ENCODE assay signal across 27 mouse cellular contexts in the genomic region with DNA sequence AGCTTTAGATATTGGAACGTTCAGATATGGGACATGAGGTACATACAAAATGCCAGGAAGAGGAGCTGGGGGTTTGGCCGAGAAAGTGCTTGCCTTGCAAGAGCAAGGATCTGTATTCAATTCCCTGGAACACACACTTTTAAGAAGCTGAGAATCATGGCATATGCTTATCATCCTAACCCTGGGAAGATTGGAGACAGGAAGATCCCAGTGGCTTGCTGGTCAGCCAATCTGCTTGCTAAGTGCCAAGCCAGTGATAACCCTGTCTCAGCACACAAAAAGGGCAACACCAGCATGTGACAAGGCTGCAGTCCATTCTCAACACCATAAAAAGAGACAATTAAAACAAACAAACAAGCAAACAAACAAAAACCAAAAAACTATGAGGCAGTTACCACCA.
"Had no signal": no experiment of that assay in that cellular context is flagged by ENCODE, and none has a peak within 500 bp of the region (broad histone marks: within the 10 kb centered on the region; RNA-seq: fewer than 3 reads in every experiment).

No protein-coding gene starts in this region.

- H3K4me2 ChIP-seq: embryonic facial prominence, embryonic 12.5 days; embryonic facial prominence, embryonic 13.5 days; embryonic facial prominence, embryonic 15.5 days; forebrain, embryonic 12.5 days; forebrain, embryonic 13.5 days; forebrain, embryonic 15.5 days had no signal

- H3K9ac ChIP-seq: embryonic facial prominence, embryonic 12.5 days; embryonic facial prominence, embryonic 13.5 days; embryonic facial prominence, embryonic 15.5 days; forebrain, embryonic 12.5 days; forebrain, embryonic 13.5 days; forebrain, embryonic 15.5 days; forebrain, postnatal 0 days had no signal

- ATAC-seq: forebrain, embryonic 13.5 days; forebrain, embryonic 14.5 days; forebrain, postnatal 0 days had no signal

- H3K36me3 ChIP-seq: embryonic facial prominence, embryonic 10.5 days; embryonic facial prominence, embryonic 12.5 days; embryonic facial prominence, embryonic 13.5 days; embryonic facial prominence, embryonic 15.5 days; forebrain, embryonic 10.5 days; forebrain, embryonic 12.5 days; forebrain, embryonic 15.5 days had no signal

- H3K27me3 ChIP-seq: embryonic facial prominence, embryonic 12.5 days; embryonic facial prominence, embryonic 13.5 days; forebrain, embryonic 13.5 days; forebrain, embryonic 15.5 days had no signal

- DNase-seq: cerebellum, adult 2 months; cerebellum, adult 8-10 months; cerebellum, adult 9-10 months; cerebellum, adult 9-11 months; cerebellum, postnatal 10 days; cerebellum, postnatal 14 days; cerebellum, postnatal 25 days; cerebellum, postnatal 36 days; embryo, embryonic 11 days; forebrain, postnatal 0 days; gastrocnemius, adult 2 months; gastrocnemius, postnatal 10 days; gastrocnemius, postnatal 14 days; gastrocnemius, postnatal 25 days; gastrocnemius, postnatal 36 days; heart, adult 11 months; heart, adult 18-20 months had no signal

- H3K9me3 ChIP-seq: embryonic facial prominence, embryonic 10.5 days; embryonic facial prominence, embryonic 12.5 days; embryonic facial prominence, embryonic 13.5 days; embryonic facial prominence, embryonic 15.5 days; forebrain, embryonic 10.5 days; forebrain, embryonic 12.5 days; forebrain, embryonic 13.5 days; forebrain, embryonic 15.5 days had no signal

- H3K4me3 ChIP-seq: embryonic facial prominence, embryonic 10.5 days; embryonic facial prominence, embryonic 12.5 days; embryonic facial prominence, embryonic 13.5 days; embryonic facial prominence, embryonic 15.5 days; erythroblast, embryonic 14.5 days; forebrain, embryonic 10.5 days; forebrain, embryonic 12.5 days; forebrain, embryonic 13.5 days; forebrain, embryonic 15.5 days; gastrocnemius, adult 2 months had no signal

- H3K27ac ChIP-seq: embryonic facial prominence, embryonic 12.5 days; embryonic facial prominence, embryonic 13.5 days; embryonic facial prominence, embryonic 15.5 days; forebrain, embryonic 12.5 days; gastrocnemius, adult 2 months had no signal
